Mouse (Mus musculus): ENCODE results near the gene Slc4a1ap.

DNA sequence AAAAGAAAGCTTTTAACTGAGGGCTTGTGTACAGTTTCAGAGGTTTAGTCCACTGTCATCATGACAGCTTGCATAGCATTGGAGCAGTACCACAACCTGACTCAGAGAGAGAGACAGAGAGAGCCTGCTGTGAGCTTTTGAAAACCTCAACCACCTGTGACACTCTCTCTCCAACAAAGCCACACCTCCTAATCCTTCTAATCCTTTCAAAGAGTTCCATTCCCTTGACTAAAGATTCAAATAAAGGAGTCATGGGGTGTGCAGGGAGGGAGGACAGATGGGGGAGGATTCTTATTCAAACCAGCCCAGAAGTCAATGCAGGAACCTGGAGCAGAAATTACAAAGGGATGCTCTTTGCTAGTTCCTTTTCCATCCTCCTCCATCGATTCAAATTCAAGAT lies 34.8 kb upstream of the Slc4a1ap start:
- TF ChIP-seq POLR2A (IDR thresholded peaks at IDR 0.05; ENCODE audit: insufficient read depth, low read length) (no peak), CTCF (IDR thresholded peaks at IDR 0.05; ENCODE audit: low read depth, low read length) (no peak)
